Mouse (Mus musculus): ENCODE results near the gene Asic3.
A peak's percentile ranks its signal among the peaks of the same experiment; 100 is the strongest.

- peak; percentile 91 for TF ChIP-seq ZMIZ1 (IDR thresholded peaks at IDR 0.05; ENCODE audit: low read depth, low read length)
- TF ChIP-seq CTCF (conservative IDR thresholded peaks at IDR 0.05 in 1 of 2, IDR thresholded peaks at IDR 0.05 in 1 of 2; ENCODE audit: low read depth in 2 of 2, low read length in 2 of 2), result peak in 1 of 2 experiments; percentile 94; a peak in 3 of 4 replicates
- TF ChIP-seq E2F4 (IDR thresholded peaks at IDR 0.05; ENCODE audit: insufficient replicate concordance, low read depth, low read length), result no peak
- TF ChIP-seq EP300 (IDR thresholded peaks at IDR 0.05; ENCODE audit: low read length), result no peak
- TF ChIP-seq SIN3A (IDR thresholded peaks at IDR 0.05; ENCODE audit: low read length), result no peak
- no peak for TF ChIP-seq ETS1 (conservative IDR thresholded peaks at IDR 0.05; ENCODE audit: low read depth, low read length)
- TF ChIP-seq MXI1 (IDR thresholded peaks at IDR 0.05; ENCODE audit: low read depth, low read length), result peak; percentile 27
Measured at GRCm38 (mm10) chr5:24394165-24394894, 18.9 kb upstream of the Asic3 start.

Data from CH12.LX (cell line).